Mouse (Mus musculus) embryo, embryonic 10 days (tissue): Measurements from ENCODE around the gene Pom121l2.

Experiments used
- DNase-seq: peaks from one replicate; pipeline ENCODE4 v3.0.0-alpha.2; 2015; ENCODE audit warnings: low spot score

Gene Pom121l2

DNA sequence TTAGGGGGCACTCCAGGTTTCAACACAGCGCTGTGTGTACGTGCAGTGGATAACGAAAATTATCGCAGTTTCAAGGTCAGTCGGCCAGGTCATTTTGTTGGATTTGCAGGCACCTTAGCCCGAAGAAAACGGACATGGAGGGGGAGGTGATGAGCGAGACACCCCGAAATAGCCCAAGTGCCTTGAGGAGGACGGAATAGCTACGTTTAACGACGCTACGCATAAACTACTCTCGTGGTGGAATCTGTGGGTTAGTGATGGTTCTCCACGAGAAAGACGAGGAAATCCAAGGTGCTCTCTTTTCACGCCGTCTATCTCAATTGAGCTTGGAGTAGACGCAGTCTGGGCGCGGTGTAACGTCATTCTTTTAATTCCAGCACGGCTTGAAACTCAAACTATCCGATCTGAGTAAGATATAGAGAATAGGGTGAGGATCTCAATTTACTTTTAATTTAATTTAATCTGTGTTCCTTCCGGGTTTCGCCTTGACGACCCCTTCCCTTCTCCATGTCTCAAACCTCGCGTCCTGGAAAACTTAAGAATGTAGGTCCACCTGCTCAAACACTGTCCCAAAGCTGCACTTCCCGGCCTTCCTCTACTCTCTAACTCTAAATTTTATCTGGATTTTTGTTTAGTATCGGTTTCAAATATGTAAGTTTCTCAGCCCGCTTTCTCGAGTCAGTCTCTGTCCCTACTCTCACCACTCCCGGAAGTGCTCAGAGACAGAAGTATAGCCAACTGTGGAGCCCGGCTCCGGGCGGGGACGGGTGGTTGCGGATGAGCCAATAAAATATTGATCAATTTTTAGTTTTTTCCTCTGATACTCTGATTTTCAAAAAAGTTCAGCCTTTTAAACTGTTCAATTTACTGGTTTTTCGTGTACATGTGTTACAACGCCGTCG is 39.2 kb downstream of the Pom121l2 start:
- DNase-seq = peak; percentile 36

GRCm38 (mm10) chr13:22020901-22021339 is 39.9 kb downstream of the Pom121l2 start:
- DNase-seq = peak; percentile 78

- peak; percentile 54 for DNase-seq
Observed at GRCm38 (mm10) chr13:22021581-22021980, 40.6 kb downstream of the Pom121l2 start.

DNA sequence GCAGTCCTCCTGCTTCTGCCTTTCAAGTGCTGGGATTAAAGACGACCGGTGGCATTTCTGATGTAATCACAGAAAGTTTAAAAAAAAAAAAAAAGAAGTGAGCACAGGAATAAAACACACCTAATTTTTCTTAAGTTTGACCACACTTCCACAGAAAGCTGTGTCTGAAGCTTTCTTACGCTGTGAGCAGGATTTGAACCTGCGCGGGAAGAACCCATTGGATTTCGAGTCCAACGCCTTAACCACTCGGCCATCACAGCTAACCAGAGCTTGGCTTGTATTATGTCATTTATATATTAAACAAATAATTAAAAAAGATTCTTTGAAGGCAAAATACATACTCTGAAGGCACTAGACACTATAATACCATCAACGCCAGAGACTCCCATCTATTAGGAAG is 41.2 kb downstream of the Pom121l2 start:
- peak; percentile 88 for DNase-seq

GRCm38 (mm10) chr13:22026058-22027031 is 45.4 kb downstream of the Pom121l2 start:
- peak; percentile 91 for DNase-seq

- peak; percentile 97 for DNase-seq
Observed at GRCm38 (mm10) chr13:22028673-22029460, 47.9 kb downstream of the Pom121l2 start.

DNA sequence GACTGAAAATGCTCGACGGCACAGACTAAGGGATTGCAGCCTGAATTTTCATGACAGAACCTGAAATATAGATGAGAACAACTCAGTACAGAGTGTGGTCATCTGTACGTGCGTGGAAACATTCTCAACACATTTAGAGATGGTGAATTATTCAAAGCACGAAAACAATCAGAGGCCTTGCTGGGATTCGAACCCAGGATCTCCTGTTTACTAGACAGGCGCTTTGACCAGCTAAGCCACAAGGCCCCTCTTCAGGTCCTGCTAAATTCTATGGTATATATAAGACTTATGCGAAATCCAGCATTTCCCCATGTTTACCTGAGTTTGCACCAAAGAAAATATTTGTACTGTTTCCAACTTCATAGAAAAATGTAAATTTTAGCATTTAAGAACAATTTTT is 48.9 kb downstream of the Pom121l2 start:
- peak; percentile 60 for DNase-seq

DNA sequence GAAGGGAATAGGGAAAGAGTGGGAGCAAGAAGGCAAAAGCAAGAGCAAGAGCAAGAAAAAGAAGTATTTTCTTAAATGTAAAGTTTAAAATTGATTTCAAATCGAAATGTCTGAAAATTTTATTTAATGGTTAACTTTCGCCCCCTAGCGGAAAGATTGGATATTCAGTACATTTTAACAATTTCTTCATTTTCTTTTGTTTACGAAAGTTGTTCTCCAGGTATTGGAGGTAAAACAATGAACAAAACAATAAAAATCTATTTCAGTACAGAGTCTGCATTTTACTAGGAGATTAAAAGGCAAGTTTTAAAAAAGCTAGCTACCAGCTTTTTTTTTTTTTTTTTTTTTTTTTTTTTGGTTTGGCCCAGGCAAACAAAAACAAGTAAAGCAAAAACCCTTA is 49.5 kb downstream of the Pom121l2 start:
- DNase-seq = peak; percentile 59

GRCm38 (mm10) chr13:22033741-22034442 is 52.9 kb downstream of the Pom121l2 start:
- DNase-seq = peak; percentile 32

GRCm38 (mm10) chr13:22034443-22035266 is 53.7 kb downstream of the Pom121l2 start:
- DNase-seq = peak; percentile 58

DNA sequence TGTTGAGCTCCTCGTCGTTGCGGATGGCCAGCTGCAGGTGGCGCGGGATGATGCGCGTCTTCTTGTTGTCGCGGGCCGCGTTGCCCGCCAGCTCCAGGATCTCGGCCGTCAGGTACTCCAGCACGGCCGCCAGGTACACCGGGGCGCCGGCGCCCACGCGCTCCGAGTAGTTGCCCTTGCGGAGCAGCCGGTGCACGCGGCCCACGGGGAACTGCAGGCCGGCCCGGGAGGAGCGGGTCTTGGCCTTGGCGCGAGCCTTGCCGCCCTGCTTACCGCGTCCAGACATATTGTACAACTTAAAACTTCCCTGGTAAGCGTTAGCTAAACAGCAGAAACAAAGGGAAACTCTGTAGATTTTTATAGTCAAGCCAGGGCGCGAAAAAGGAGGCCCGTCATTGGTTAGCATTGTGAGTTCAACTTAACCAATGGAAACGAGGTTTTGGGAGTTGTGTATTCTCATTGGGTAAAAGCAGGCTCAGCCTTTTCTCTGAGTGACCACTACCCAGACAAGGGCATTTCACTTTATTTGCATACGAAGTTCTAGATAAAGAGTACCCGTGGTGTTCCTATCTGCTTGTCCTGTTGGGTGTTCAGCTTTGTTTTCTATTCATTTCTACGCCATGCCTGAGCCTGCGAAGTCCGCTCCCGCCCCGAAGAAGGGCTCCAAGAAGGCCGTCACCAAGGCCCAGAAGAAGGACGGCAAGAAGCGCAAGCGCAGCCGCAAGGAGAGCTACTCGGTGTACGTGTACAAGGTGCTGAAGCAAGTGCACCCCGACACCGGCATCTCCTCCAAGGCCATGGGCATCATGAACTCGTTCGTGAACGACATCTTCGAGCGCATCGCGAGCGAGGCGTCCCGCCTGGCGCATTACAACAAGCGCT is 54.5 kb downstream of the Pom121l2 start, which contains the start of the genes Hist1h2ah and Hist1h2bk:
Hist1h2ah (minus strand) TSS at position 302 of the 882 bp plus-strand sequence.
Hist1h2bk (plus strand) TSS at position 604 of the 882 bp plus-strand sequence.
- DNase-seq = peak; percentile 95

DNA sequence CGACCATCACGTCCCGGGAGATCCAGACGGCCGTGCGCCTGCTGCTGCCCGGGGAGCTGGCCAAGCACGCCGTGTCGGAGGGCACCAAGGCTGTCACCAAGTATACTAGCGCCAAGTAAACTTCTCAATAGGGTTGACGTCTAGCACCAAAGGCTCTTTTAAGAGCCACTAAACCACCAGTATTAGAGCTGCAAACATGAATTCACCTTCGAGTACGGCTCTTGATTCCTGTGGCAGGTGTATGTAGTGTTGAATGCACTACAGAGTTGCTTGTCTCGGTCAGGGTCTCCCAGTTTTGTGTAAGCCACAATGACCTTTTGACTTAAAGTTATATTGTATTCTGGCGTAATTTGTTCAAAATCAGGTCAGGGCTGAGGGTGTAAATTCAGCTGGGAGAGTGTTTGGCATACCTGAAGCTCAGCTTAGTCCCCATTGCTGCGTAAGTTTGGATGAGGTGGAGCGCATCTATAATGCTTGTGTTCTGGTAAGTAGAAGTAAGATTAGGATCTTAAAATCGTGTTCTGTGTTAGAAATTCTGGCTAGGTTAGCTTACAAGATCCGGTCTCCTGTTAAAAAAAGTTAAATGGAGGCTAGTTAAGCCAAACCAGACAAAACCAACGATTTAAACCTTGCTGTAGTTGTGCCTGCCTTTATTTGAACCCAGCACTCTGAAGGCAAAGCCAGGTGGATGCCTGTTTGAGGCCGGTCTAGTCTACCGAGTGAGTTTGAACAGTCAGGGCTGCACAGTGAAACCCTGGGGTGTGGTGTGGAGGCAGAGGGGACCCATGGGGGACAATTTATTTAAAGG is 55.4 kb downstream of the Pom121l2 start:
- DNase-seq = peak; percentile 72

- no peak for DNase-seq
Observed at GRCm38 (mm10) chr13:22036986-22037385, 56.0 kb downstream of the Pom121l2 start.

- no peak for DNase-seq
Observed at GRCm38 (mm10) chr13:22037415-22037814, 56.4 kb downstream of the Pom121l2 start.
